Mouse (Mus musculus): Measurements from ENCODE around the gene Ppp1r12b. TPM values are rescaled to one million over a fixed set of nuclear protein-coding genes. Genes with fewer than 3 reads are reported as not detected.

The Ppp1r12b gene
- polyA plus RNA-seq, 1 experiment from 2014 or later = 8.9 TPM

GRCm38 (mm10) chr1:134727256-134727655 lies 228.5 kb downstream of the Ppp1r12b start:
- Histone ChIP-seq H3K27me3 (0 out of 2 replicates have a peak, but pooled peaks cover 3% of the 10 kb centered on the region), H3K9ac (no peak overlapping the region), H3K36me3 (no peaks in the 10 kb centered on the region), H3K4me3 (no peak overlapping the region), H3K4me1 (no peaks in the 10 kb centered on the region), H3K4me2 (no peak overlapping the region), H3K9me3 (no peaks in the 10 kb centered on the region), H3K27ac (no peak overlapping the region)
- no peak for ATAC-seq (ENCODE audit: insufficient number of reproducible peaks, low FRiP score, low TSS enrichment, low read depth)
- 61% methylated on average over 8 of the region's 8 CpGs for WGBS

DNA sequence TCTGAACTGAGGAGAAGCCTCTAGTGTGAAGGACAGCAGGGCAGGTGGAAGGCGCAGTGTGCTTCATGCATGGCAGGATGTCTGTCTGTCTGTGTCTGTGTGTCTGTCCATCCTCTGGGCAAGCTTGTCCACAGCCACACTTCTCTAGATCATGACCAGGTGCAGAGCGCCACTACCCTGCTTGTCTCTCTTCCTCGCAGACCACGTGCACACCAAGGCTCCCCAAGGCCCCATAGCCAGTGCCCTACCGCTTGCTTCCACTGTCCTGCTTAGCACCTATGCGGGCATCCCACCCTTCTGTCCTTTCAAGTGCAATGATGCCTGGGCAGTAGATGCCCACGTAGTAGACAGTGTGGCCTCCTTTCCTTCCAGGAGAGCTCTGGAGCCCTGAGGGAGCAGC lies 229.3 kb downstream of the Ppp1r12b start:
- no peaks in the 10 kb centered on the region for H3K4me1 ChIP-seq
- 0 out of 2 replicates have a peak, but pooled peaks cover 3% of the 10 kb centered on the region for H3K27me3 ChIP-seq
- no peaks in the 10 kb centered on the region for H3K9me3 ChIP-seq
- WGBS = 92% methylated on average over 7 of the region's 7 CpGs
- no peaks in the 10 kb centered on the region for H3K36me3 ChIP-seq
- no peak overlapping the region for H3K4me3 ChIP-seq
- no peak overlapping the region for H3K27ac ChIP-seq
- no peak for ATAC-seq (ENCODE audit: insufficient number of reproducible peaks, low FRiP score, low TSS enrichment, low read depth)
- H3K4me2 ChIP-seq = no peak overlapping the region
- no peak overlapping the region for H3K9ac ChIP-seq

- WGBS = 43% methylated on average over 5 of the region's 5 CpGs
Observed at GRCm38 (mm10) chr1:134725276-134725675, 230.5 kb downstream of the Ppp1r12b start.

DNA sequence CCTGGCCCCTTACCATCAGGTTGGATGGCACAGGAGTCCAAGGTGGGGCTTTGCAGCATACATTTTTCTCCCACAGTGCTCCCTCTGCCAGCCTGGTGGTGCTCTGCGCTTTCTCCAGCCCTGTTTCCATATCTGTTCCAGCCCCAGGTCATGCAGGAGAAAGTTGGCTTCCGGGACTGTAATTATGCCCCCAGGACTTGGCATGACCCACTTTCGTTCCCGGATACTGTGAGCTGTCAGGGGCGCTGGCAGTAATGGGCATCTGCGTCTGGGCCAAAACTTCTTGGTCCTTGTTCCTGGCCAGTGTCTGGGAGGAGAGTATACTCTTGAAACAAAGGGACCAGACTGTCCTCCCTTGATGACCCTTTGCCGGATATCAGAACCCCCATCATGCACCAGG lies 232.9 kb downstream of the Ppp1r12b start:
- Histone ChIP-seq H3K9me3 (no peaks in the 10 kb centered on the region), H3K4me1 (0 out of 2 replicates have a peak, but pooled peaks cover 3% of the 10 kb centered on the region), H3K27me3 (no peaks in the 10 kb centered on the region), H3K4me3 (no peak overlapping the region), H3K9ac (no peak overlapping the region), H3K36me3 (no peaks in the 10 kb centered on the region), H3K27ac (no peak overlapping the region), H3K4me2 (no peak overlapping the region)
- WGBS = 75% methylated on average over 7 of the region's 7 CpGs
- no peak for ATAC-seq (ENCODE audit: insufficient number of reproducible peaks, low FRiP score, low TSS enrichment, low read depth)

More at GRCm38 (mm10) chr1:134725276-134725675, 230.5 kb downstream of the Ppp1r12b start:
- no peak for ATAC-seq (ENCODE audit: insufficient number of reproducible peaks, low FRiP score, low TSS enrichment, low read depth)
- H3K4me3 ChIP-seq = no peak overlapping the region
- H3K27ac ChIP-seq = no peak overlapping the region
- H3K9ac ChIP-seq = no peak overlapping the region
- H3K4me1 ChIP-seq = no peaks in the 10 kb centered on the region
- H3K36me3 ChIP-seq = no peaks in the 10 kb centered on the region
- no peaks in the 10 kb centered on the region for H3K9me3 ChIP-seq
- H3K27me3 ChIP-seq = 0 out of 2 replicates have a peak, but pooled peaks cover 3% of the 10 kb centered on the region
- no peak overlapping the region for H3K4me2 ChIP-seq

- Histone ChIP-seq H3K9ac (no peak overlapping the region), H3K27me3 (no peaks in the 10 kb centered on the region), H3K36me3 (no peaks in the 10 kb centered on the region), H3K4me2 (no peak overlapping the region), H3K27ac (no peak overlapping the region), H3K4me1 (0 out of 2 replicates have a peak, but pooled peaks cover 3% of the 10 kb centered on the region), H3K9me3 (no peaks in the 10 kb centered on the region), H3K4me3 (no peak overlapping the region)
- 70% methylated on average over 5 of the region's 5 CpGs for WGBS
- no peak for ATAC-seq (ENCODE audit: insufficient number of reproducible peaks, low FRiP score, low TSS enrichment, low read depth)
Observed at GRCm38 (mm10) chr1:134721486-134721885, 234.3 kb downstream of the Ppp1r12b start.

GRCm38 (mm10) chr1:134719718-134720304 lies 235.9 kb downstream of the Ppp1r12b start:
- no peak; the same call in 1 of the 2 replicates for ATAC-seq (ENCODE audit: insufficient number of reproducible peaks, low FRiP score, low TSS enrichment, low read depth)
- H3K4me1 ChIP-seq = 0 out of 2 replicates have a peak, but pooled peaks cover 3% of the 10 kb centered on the region
- no peak overlapping the region for H3K4me3 ChIP-seq
- H3K9me3 ChIP-seq = no peaks in the 10 kb centered on the region
- H3K36me3 ChIP-seq = no peaks in the 10 kb centered on the region
- H3K27ac ChIP-seq = no peak overlapping the region
- 58% methylated on average over 12 of the region's 12 CpGs for WGBS
- no peak overlapping the region for H3K9ac ChIP-seq
- H3K27me3 ChIP-seq = no peaks in the 10 kb centered on the region
- H3K4me2 ChIP-seq = no peak overlapping the region

GRCm38 (mm10) chr1:134715092-134715491 lies 240.7 kb downstream of the Ppp1r12b start:
- no peak overlapping the region for H3K9ac ChIP-seq
- H3K27ac ChIP-seq = no peak overlapping the region
- ATAC-seq (ENCODE audit: insufficient number of reproducible peaks, low FRiP score, low TSS enrichment, low read depth) = no peak
- no peaks in the 10 kb centered on the region for H3K36me3 ChIP-seq
- WGBS = 62% methylated on average over 5 of the region's 5 CpGs
- H3K9me3 ChIP-seq = no peaks in the 10 kb centered on the region
- H3K4me3 ChIP-seq = no peak overlapping the region
- H3K4me2 ChIP-seq = no peak overlapping the region
- H3K27me3 ChIP-seq = peaks cover 36% of the 10 kb centered on the region
- H3K4me1 ChIP-seq = 0 out of 2 replicates have a peak, but pooled peaks cover 3% of the 10 kb centered on the region

DNA sequence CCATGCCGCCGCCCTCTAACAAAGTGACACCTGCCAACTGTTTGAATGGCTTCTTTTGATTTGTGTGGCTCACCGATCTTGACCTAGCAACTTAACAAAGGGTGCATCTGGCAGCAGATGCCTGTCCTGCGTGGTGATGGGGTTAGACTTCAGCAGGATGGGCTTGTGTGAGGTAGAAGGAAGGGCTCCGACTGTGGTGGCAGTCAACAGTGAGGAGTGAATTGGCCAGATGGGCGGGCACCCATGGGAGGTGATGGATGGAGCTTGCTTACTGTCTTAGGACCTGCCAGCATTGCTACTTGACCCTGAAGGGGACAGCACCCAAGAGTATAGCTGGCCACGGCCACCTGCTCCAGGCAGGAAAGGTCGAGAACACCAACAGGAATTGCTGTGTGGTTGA lies 241.6 kb downstream of the Ppp1r12b start:
- ATAC-seq (ENCODE audit: insufficient number of reproducible peaks, low FRiP score, low TSS enrichment, low read depth) = no peak
- WGBS = 73% methylated on average over 8 of the region's 8 CpGs

GRCm38 (mm10) chr1:134713421-134713969 lies 242.2 kb downstream of the Ppp1r12b start:
- WGBS = 40% methylated on average over 11 of the region's 11 CpGs
- no peaks in the 10 kb centered on the region for H3K9me3 ChIP-seq
- no peak overlapping the region for H3K9ac ChIP-seq
- no peak overlapping the region for H3K4me3 ChIP-seq
- H3K4me1 ChIP-seq = peaks cover 15% of the 10 kb centered on the region
- H3K36me3 ChIP-seq = no peaks in the 10 kb centered on the region
- H3K4me2 ChIP-seq = no peak overlapping the region
- H3K27me3 ChIP-seq = peaks cover 52% of the 10 kb centered on the region
- no peak overlapping the region for H3K27ac ChIP-seq
- no peak for ATAC-seq (ENCODE audit: insufficient number of reproducible peaks, low FRiP score, low TSS enrichment, low read depth)

More for the DNA sequence above, 241.6 kb downstream of the Ppp1r12b start:
- Histone ChIP-seq H3K4me1 (peaks cover 9% of the 10 kb centered on the region), H3K27me3 (peaks cover 45% of the 10 kb centered on the region), H3K27ac (no peak overlapping the region), H3K9me3 (no peaks in the 10 kb centered on the region), H3K4me2 (no peak overlapping the region), H3K4me3 (no peak overlapping the region), H3K9ac (no peak overlapping the region), H3K36me3 (no peaks in the 10 kb centered on the region)

DNA sequence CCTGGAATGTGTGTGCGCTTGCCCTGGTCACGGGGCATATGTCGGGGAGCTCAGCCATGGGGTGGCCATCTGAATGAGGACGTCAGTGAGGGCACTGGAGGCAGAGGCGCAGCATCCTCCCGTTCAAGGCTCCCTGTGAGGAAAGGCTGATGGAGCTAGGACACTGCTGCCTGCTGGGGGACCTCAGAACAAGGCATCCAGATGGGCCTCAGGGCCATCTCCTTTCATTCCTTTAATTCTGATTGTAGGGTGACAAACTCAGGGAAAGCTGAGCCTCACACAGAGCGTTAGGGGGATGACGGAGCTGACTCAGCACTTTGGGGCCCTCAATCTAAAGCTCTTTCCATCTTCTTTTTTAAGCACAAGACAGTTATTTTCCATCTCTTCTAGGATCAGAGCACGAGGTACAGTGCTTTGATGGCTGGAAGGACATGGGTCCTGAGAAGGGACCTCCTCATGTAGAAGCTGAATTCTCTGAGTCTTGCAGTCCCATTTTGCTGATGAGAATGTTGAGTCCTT lies 242.9 kb downstream of the Ppp1r12b start:
- no peak overlapping the region for H3K27ac ChIP-seq
- no peaks in the 10 kb centered on the region for H3K36me3 ChIP-seq
- no peak overlapping the region for H3K4me2 ChIP-seq
- peaks cover 58% of the 10 kb centered on the region for H3K27me3 ChIP-seq
- 79% methylated on average over 9 of the region's 9 CpGs for WGBS
- H3K4me3 ChIP-seq = no peak overlapping the region
- peaks cover 16% of the 10 kb centered on the region for H3K4me1 ChIP-seq
- H3K9ac ChIP-seq = no peak overlapping the region
- H3K9me3 ChIP-seq = no peaks in the 10 kb centered on the region
- ATAC-seq (ENCODE audit: insufficient number of reproducible peaks, low FRiP score, low TSS enrichment, low read depth) = no peak

DNA sequence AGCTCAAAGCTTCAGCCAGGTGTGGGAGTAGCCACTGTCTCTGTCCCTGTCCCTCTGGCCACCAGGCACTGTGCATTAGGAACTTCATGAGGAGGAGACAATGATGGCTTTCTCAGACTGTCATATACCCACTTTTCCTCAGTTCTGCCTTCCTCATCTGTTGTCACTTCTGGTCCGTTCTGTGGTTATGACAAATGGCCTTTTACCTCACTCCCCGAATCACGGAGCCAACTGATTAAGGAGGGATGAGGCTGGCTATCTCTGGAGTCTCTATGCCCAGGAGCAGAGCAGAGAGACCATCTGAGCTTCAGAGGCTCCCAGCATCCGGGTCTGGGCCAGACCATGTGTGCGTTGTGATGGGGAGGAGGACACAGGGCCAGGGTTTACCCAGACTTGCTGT lies 244.1 kb downstream of the Ppp1r12b start:
- H3K27ac ChIP-seq = no peak overlapping the region
- H3K27me3 ChIP-seq = peaks cover 69% of the 10 kb centered on the region
- 76% methylated on average over 5 of the region's 5 CpGs for WGBS
- no peaks in the 10 kb centered on the region for H3K36me3 ChIP-seq
- H3K4me1 ChIP-seq = peaks cover 16% of the 10 kb centered on the region
- no peak for ATAC-seq (ENCODE audit: insufficient number of reproducible peaks, low FRiP score, low TSS enrichment, low read depth)
- H3K4me2 ChIP-seq = no peak overlapping the region
- no peaks in the 10 kb centered on the region for H3K9me3 ChIP-seq
- H3K9ac ChIP-seq = no peak overlapping the region
- no peak overlapping the region for H3K4me3 ChIP-seq

DNA sequence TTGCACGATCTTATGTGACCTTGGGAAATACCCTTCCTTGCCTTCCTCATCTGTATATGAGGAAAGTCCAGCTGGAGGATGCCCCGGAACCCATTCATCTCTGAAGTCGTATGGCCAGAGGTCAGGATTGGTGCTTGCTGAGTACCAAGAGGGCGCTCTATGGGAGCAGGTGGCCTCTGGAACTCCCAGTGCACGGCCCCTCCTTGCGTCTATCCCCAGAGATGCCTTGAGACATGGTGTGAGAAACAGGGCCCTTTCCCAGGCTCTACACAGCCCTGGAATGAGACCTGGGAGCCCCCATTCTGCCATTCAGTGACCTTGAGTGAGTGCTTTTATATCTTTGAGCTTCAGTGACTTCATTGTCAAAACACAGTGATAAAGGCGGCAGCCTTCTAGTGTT lies 244.7 kb downstream of the Ppp1r12b start:
- H3K4me3 ChIP-seq = no peak overlapping the region
- H3K9me3 ChIP-seq = no peaks in the 10 kb centered on the region
- no peak overlapping the region for H3K4me2 ChIP-seq
- WGBS = 71% methylated on average over 7 of the region's 7 CpGs
- H3K4me1 ChIP-seq = peaks cover 16% of the 10 kb centered on the region
- no peak for ATAC-seq (ENCODE audit: insufficient number of reproducible peaks, low FRiP score, low TSS enrichment, low read depth)
- no peak overlapping the region for H3K9ac ChIP-seq
- H3K27me3 ChIP-seq = peaks cover 75% of the 10 kb centered on the region
- H3K36me3 ChIP-seq = no peaks in the 10 kb centered on the region
- H3K27ac ChIP-seq = no peak overlapping the region
